Mouse (Mus musculus) gastrocnemius, adult 2 months (tissue): ENCODE results near the gene Vmn1r223. TPM values are rescaled to one million over a fixed set of nuclear protein-coding genes. Genes with fewer than 3 reads are reported as not detected.

Source experiments
- DNase-seq: peaks from one replicate; pipeline ENCODE4 v3.0.0; 2022
- H3K27ac ChIP-seq: fragments of 200-600 bp; 2 replicates; pipeline ENCODE4 v1.8.1; 2022; ENCODE audit warnings: mild to moderate bottlenecking
- H3K4me3 ChIP-seq: fragments of 200-600 bp; 2 replicates; pipeline ENCODE4 v1.8.1; 2022; ENCODE audit warnings: mild to moderate bottlenecking, moderate library complexity
- CTCF ChIP-seq: fragments of 200-600 bp; IDR thresholded peaks from 2 replicates; pipeline ENCODE4 v1.8.1; 2022; ENCODE audit warnings: antibody characterized with exemption, mild to moderate bottlenecking, moderate library complexity
- intact Hi-C: fragments of 180-260 bp; cut with DNase I; formaldehyde crosslinking; loops from one replicate; pipeline ENCODE4 v1.15.1; 2025
- total RNA-seq, 2 experiments: library from RNA; stranded (reverse); gene quantifications; 2 replicates each; pipeline ENCODE4 v1.2.3; 2021

Gene Vmn1r223
- total RNA-seq, 2 experiments from 2014 or later = not detected

GRCm38 (mm10) chr13:23285921-23286720 lies 39.2 kb downstream of the Vmn1r223 start:
- Histone ChIP-seq H3K4me3 (peak overlapping the region; percentile 64), H3K27ac (no peak overlapping the region)
- DNase-seq = no peak
- TF ChIP-seq CTCF = no peak
- intact Hi-C loops = no loop called here

DNA sequence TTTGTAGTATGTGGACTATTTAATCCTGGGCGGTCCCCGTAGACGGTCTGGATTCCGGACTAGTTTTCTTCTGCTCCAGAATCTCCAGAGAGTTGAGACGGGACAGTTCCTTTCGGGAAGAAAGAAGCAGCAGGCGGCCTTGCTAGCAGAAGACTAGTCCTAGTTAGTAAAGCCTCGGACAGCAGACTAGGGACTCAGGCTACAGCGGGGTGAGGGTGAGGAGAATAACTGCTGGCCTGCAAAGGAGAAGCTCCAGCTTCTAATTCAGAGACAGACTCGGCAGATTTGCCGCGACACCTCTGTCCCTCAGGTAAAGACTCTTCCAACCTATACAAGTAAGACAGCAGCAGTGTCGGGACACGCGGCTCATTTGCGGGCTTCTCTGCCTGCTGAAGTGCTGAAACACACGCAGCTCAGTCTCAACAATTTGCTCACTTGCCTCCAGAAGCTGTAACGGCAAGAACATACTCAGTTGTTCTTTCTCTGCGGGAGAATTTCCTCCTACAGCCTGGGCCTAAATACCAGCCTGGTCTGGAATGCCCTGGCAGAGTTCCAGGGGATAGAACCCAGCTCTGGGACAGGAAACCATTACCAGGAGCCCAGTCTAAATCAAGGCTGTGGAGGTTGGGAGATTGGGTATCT lies 39.9 kb downstream of the Vmn1r223 start:
- H3K4me3 ChIP-seq = peak overlapping the region; percentile 64
- intact Hi-C loops = no loop called here
- no peak overlapping the region for H3K27ac ChIP-seq
- TF ChIP-seq CTCF = no peak
- no peak for DNase-seq

GRCm38 (mm10) chr13:23297737-23298136 lies 50.8 kb downstream of the Vmn1r223 start:
- no peak overlapping the region for H3K4me3 ChIP-seq
- intact Hi-C loops = loop anchor here (10.0 kb wide), 1 partner anchor 107 kb away; no protein-coding TSS in a partner anchor
- TF ChIP-seq CTCF = peak; percentile 29; the same call in 1 of the 2 replicates
- no peak for DNase-seq
- H3K27ac ChIP-seq = no peak overlapping the region

- Histone ChIP-seq H3K27ac (no peak overlapping the region), H3K4me3 (peak overlapping the region; percentile 60)
- TF ChIP-seq CTCF = no peak
- no peak for DNase-seq
- intact Hi-C loops = loop anchor here (10.0 kb wide), 1 partner anchor 106 kb away; no protein-coding TSS in a partner anchor
Observed at GRCm38 (mm10) chr13:23298445-23299232, 51.7 kb downstream of the Vmn1r223 start.

DNA sequence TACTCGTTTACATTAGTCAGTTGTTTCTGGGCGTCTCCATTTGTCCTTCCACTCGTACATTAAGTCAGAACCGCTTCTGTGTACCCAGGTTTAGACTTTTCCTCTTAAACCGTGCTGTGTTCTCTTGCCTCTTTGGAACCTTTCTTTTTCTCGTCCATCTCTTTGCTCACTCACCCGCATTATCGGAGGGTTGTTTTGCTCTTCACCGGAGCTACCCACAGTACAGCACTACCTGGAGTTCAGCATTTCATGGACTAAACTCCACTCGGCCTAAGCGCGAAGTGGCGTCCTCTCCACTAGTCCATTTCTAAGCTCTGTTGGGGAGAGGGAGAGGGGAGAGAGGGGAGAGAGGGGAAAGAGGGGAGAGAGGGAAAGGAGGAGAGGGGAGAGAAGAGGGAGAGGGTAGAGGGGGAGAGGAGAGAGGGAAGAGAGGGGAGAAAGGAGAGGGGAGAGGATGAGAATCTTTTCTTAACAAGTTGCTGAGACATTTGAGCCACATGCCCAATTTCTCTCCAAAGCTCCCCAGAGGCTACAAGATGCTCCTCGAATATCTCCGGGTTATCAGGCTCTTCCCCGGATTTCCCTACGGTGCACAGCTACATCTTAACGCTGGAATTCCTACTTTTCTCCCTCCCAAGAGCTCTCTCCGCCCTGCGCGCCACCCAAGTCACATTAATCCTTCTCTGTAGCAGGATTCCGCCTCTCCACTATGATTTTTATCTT lies 52.5 kb downstream of the Vmn1r223 start:
- no peak for DNase-seq
- intact Hi-C loops = loop anchor here (10.0 kb wide), 1 partner anchor 105 kb away; no protein-coding TSS in a partner anchor
- H3K4me3 ChIP-seq = peak overlapping the region; percentile 60
- no peak overlapping the region for H3K27ac ChIP-seq
- TF ChIP-seq CTCF = no peak

- no peak for DNase-seq
- intact Hi-C loops = loop anchor here (10.0 kb wide), 1 partner anchor 105 kb away; no protein-coding TSS in a partner anchor
- no peak for TF ChIP-seq CTCF
- peak overlapping the region; percentile 60 for H3K4me3 ChIP-seq
- H3K27ac ChIP-seq = no peak overlapping the region
Observed at GRCm38 (mm10) chr13:23299999-23300341, 53.0 kb downstream of the Vmn1r223 start.

Other genes starting within 250 kb of the Vmn1r223 start
- gene Vmn1r213, start 239.5 kb upstream of the Vmn1r223 start, total RNA-seq = not detected
- not detected for gene Vmn1r214, start 216.7 kb upstream of the Vmn1r223 start, total RNA-seq
- not detected for gene Vmn1r215, start 179.1 kb upstream of the Vmn1r223 start, total RNA-seq
- not detected for gene Vmn1r217, start 128.9 kb upstream of the Vmn1r223 start, total RNA-seq
- not detected for gene Vmn1r218, start 114.0 kb upstream of the Vmn1r223 start, total RNA-seq
- gene Vmn1r219, start 87.8 kb upstream of the Vmn1r223 start, total RNA-seq = not detected
- gene Vmn1r220, start 59.2 kb upstream of the Vmn1r223 start, total RNA-seq = not detected
- not detected for gene Vmn1r221, start 33.0 kb upstream of the Vmn1r223 start, total RNA-seq
- not detected for gene Vmn1r222, start 11.2 kb upstream of the Vmn1r223 start, total RNA-seq
- 10 to 100 TPM in 1 of 2 experiments, 1 to 10 TPM in 1; 8.9 to 12.7 TPM for gene Zfp322a, start 122.1 kb downstream of the Vmn1r223 start, total RNA-seq
- 1 to 10 TPM; 3.6 to 3.9 TPM for gene Abt1, start 176.7 kb downstream of the Vmn1r223 start, total RNA-seq
- gene Btn1a1, start 218.8 kb downstream of the Vmn1r223 start, total RNA-seq = not detected
- gene Btn2a2, start 241.7 kb downstream of the Vmn1r223 start, total RNA-seq = not detected